Mouse (Mus musculus) G1E (cell line): ENCODE measurements at regions not wholly inside any gene's neighbourhood (a gene's known extent, or its start where the extent isn't known, plus 50 kb on each side); places are given as distances from the start of the nearest gene placed in this dataset.

Experiments
- CTCF ChIP-seq: IDR thresholded peaks from 2 replicates; pipeline ENCODE4 v1.5.1; 2012; ENCODE audit warnings: low read depth, low read length, inconsistent platforms, mixed read lengths
- GATA1 ChIP-seq: IDR thresholded peaks from 2 replicates; pipeline ENCODE4 v1.6.1; 2012; ENCODE audit warnings: borderline replicate concordance, low read length, inconsistent platforms, mixed read lengths
- GATA2 ChIP-seq: IDR thresholded peaks from 2 replicates; pipeline ENCODE4 v1.6.1; 2012; ENCODE audit warnings: low read depth, low read length, inconsistent platforms, borderline replicate concordance
- POLR2AphosphoS5 ChIP-seq: IDR thresholded peaks from 2 replicates; pipeline ENCODE4 v1.6.1; 2012; ENCODE audit warnings: low read depth, low read length, inconsistent platforms; ENCODE audit not compliant: insufficient replicate concordance
- TAL1 ChIP-seq: conservative IDR thresholded peaks from 2 replicates; pipeline ENCODE4 v1.6.1; 2012; ENCODE audit warnings: low read depth, low read length, inconsistent platforms, mixed read lengths

DNA sequence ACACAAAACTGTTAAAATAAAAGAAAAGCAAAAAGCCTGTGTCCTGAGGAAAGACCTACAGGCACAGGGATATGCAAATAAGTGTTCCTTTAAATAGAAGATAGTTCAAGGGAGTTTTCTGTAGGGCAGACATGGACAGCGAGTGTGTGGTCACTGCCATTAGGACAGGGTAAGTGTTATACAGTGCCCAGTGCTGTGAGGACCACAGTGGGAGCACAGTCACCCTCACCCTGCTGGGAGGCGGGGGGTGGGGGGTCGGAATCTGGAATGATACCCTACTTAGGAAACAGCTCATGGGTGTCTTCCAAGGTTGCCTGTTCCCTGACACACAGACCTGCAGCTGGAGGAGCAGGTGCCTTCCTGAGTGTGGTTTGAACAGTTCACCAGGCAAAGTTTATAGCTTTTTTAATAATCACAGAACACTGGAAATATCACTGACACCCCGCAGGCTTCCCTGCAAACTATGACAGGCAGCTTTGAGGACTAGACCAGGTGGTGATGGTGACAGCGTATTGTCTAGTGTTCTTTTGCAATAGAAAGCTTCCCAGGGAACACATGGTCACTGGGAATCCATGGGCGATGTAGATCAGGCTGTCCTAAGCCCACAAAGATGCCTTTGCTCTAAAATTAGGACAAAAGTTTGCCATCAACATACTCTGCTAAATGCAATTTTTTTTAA is 134.5 kb upstream of the Gm5148 start:
- TF ChIP-seq CTCF (no peak), TAL1 (no peak), POLR2AphosphoS5 (no peak), GATA2 (no peak), GATA1 (no peak)
